Comparison of ENCODE assay signal across 14 mouse cellular contexts in genomic region chr17:49779066-49779465, GRCm38 (mm10).
DNase-seq lines count a peak whose midpoint lies in the region; ATAC-seq and TF ChIP-seq lines count a peak whose summit lies in the region.
"Had no signal": no experiment of that assay in that cellular context is flagged by ENCODE, and none has a peak within 500 bp of the region (broad histone marks: within the 10 kb centered on the region; RNA-seq: fewer than 3 reads in every experiment).

No protein-coding gene starts in this region.

- H3K9ac ChIP-seq in kidney, embryonic 14.5 days (ENCODE audit: low read depth, low read length): no peak overlapping the region
- H3K9ac ChIP-seq in embryonic facial prominence, embryonic 15.5 days: no peak overlapping the region
- H3K9ac ChIP-seq: forebrain, embryonic 12.5 days had no signal

- no peak for TF ChIP-seq CTCF in gastrocnemius, adult 2 months (IDR thresholded peaks at IDR 0.05)

- no peaks in the 10 kb centered on the region for H3K36me3 ChIP-seq in kidney, embryonic 14.5 days (ENCODE audit: control insufficient read depth, insufficient read depth, low read length)
- no peaks in the 10 kb centered on the region for H3K36me3 ChIP-seq in embryonic facial prominence, embryonic 15.5 days
- H3K36me3 ChIP-seq: forebrain, embryonic 10.5 days; forebrain, embryonic 12.5 days had no signal

- 0 out of 2 replicates have a peak overlapping the region, but pooled peaks have one; percentile 16 for H3K27ac ChIP-seq in gastrocnemius, adult 2 months
- H3K27ac ChIP-seq in kidney, embryonic 14.5 days (ENCODE audit: low read depth, low read length): no peak overlapping the region
- H3K27ac ChIP-seq in embryonic facial prominence, embryonic 15.5 days (replicated peaks): 0 out of 2 replicates have a peak overlapping the region, but pooled peaks have one; percentile 51
- H3K27ac ChIP-seq: forebrain, embryonic 10.5 days; forebrain, embryonic 12.5 days had no signal

- intact Hi-C loops in gastrocnemius, adult 2 months (cut with DNase I): no loop called here

- DNase-seq in gastrocnemius, adult 2 months: no peak
- DNase-seq in gastrocnemius, adult 18-20 months (ENCODE audit: low spot score): no peak
- DNase-seq in kidney, adult 9 months: peak; percentile 7
- DNase-seq in adipocyte (ENCODE audit: low spot score): peak; percentile 67
- no peak for DNase-seq in embryo, embryonic 10 days (ENCODE audit: low spot score)
- DNase-seq: cerebellum, adult 11-12 months; cerebellum, adult 9-10 months had no signal

- 87% methylated on average over 4 of the region's 4 CpGs for WGBS in kidney, embryonic 14.5 days
- 78% methylated on average over 4 of the region's 4 CpGs for WGBS in embryonic facial prominence, embryonic 15.5 days

- H3K4me2 ChIP-seq in kidney, embryonic 14.5 days (replicated peaks; ENCODE audit: low read depth, low read length): no peak overlapping the region
- no peak overlapping the region for H3K4me2 ChIP-seq in embryonic facial prominence, embryonic 15.5 days (replicated peaks)
- H3K4me2 ChIP-seq: forebrain, embryonic 12.5 days had no signal

- no peak overlapping the region for H3K4me3 ChIP-seq in gastrocnemius, adult 2 months
- H3K4me3 ChIP-seq in kidney, embryonic 14.5 days (ENCODE audit: low read length): no peak overlapping the region
- H3K4me3 ChIP-seq in embryonic facial prominence, embryonic 15.5 days (replicated peaks): no peak overlapping the region
- H3K4me3 ChIP-seq: erythroblast, embryonic 14.5 days; forebrain, embryonic 10.5 days; forebrain, embryonic 12.5 days had no signal

- H3K4me1 ChIP-seq in kidney, embryonic 14.5 days (ENCODE audit: control insufficient read depth, insufficient read depth, low read length): no peaks in the 10 kb centered on the region; the same call in 1 of the 2 replicates
- peaks cover 9% of the 10 kb centered on the region; the same call in 1 of the 2 replicates for H3K4me1 ChIP-seq in embryonic facial prominence, embryonic 15.5 days
- H3K4me1 ChIP-seq: forebrain, embryonic 10.5 days; forebrain, embryonic 12.5 days had no signal

- no peak for ATAC-seq in kidney, embryonic 14.5 days (ENCODE audit: low FRiP score, low TSS enrichment)
- ATAC-seq in embryonic facial prominence, embryonic 15.5 days (ENCODE audit: insufficient number of reproducible peaks, low FRiP score, low TSS enrichment, low read depth): no peak
- ATAC-seq: forebrain, embryonic 14.5 days; forebrain, embryonic 16.5 days had no signal

- H3K9me3 ChIP-seq in kidney, embryonic 14.5 days (ENCODE audit: control insufficient read depth, low read length): no peaks in the 10 kb centered on the region
- H3K9me3 ChIP-seq in embryonic facial prominence, embryonic 15.5 days (replicated peaks): no peaks in the 10 kb centered on the region
- H3K9me3 ChIP-seq: forebrain, embryonic 10.5 days; forebrain, embryonic 12.5 days had no signal

- no peaks in the 10 kb centered on the region for H3K27me3 ChIP-seq in kidney, embryonic 14.5 days (ENCODE audit: control insufficient read depth, insufficient read depth, low read length)
- H3K27me3 ChIP-seq in embryonic facial prominence, embryonic 15.5 days: no peaks in the 10 kb centered on the region
- H3K27me3 ChIP-seq: forebrain, embryonic 12.5 days had no signal

Comparison
In these comparisons a context has a peak if more than half of its experiments do, and no peak if none do; other contexts are left out.
1. DNase-seq: peak in kidney, adult 9 months (single experiment) and adipocyte (single experiment); none in gastrocnemius, adult 2 months (single experiment), gastrocnemius, adult 18-20 months (single experiment) and embryo, embryonic 10 days (single experiment).